Mouse (Mus musculus): ENCODE results near the gene Vmac. TPM values are rescaled to one million over a fixed set of nuclear protein-coding genes. Genes with fewer than 3 reads are reported as not detected.

Vmac gene
- polyA plus RNA-seq, 1 experiment, result 6.5 TPM

DNA sequence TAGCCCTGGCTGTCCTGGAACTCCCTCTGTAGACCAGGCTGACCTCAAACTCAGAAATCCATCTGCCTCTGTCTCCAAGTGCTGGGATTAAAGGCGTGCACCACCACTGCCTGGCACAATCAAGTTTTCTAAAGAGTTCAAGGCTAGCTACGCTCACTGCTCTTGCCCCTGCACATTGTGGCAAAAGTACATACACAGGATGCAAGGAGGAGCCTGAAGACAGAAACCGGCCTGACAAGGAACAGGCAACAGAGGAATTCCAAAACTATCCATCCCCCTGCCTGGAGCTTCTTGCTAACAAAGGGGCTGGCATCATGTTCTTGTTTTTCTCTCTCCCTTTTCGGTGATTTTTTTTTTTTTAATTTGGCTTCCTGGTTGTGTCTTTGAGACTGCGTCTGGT lies 26.4 kb upstream of the Vmac start:
- no peak overlapping the region for H3K4me2 ChIP-seq (ENCODE audit: low read depth)
- H3K79me2 ChIP-seq (ENCODE audit: control insufficient read depth, insufficient read depth), result no peaks in the 10 kb centered on the region
- TF ChIP-seq CEBPB (IDR thresholded peaks at IDR 0.05; ENCODE audit: insufficient read depth, poor library complexity, severe bottlenecking), result no peak
- no peak for TF ChIP-seq MYOG (IDR thresholded peaks at IDR 0.05; ENCODE audit: control insufficient read depth in 1 of 3, insufficient read depth in 1 of 3, insufficient read length in 2 of 3, low read depth in 2 of 3)
- TF ChIP-seq REST (IDR thresholded peaks at IDR 0.05; ENCODE audit: insufficient read depth, insufficient read length), result no peak
- TF ChIP-seq TCF12 (IDR thresholded peaks at IDR 0.05; ENCODE audit: insufficient read depth, poor library complexity, severe bottlenecking), result no peak
- no peak for TF ChIP-seq E2F4 (IDR thresholded peaks at IDR 0.05; ENCODE audit: insufficient read depth)
- H3ac ChIP-seq (ENCODE audit: control insufficient read depth, insufficient read length), result no peak overlapping the region
- H3K27me3 ChIP-seq (ENCODE audit: control insufficient read depth, insufficient read depth, insufficient read length), result peaks cover 44% of the 10 kb centered on the region
- no peak overlapping the region for H3K4me3 ChIP-seq
- no peaks in the 10 kb centered on the region for H3K36me3 ChIP-seq (ENCODE audit: control insufficient read depth, insufficient read depth)

DNA sequence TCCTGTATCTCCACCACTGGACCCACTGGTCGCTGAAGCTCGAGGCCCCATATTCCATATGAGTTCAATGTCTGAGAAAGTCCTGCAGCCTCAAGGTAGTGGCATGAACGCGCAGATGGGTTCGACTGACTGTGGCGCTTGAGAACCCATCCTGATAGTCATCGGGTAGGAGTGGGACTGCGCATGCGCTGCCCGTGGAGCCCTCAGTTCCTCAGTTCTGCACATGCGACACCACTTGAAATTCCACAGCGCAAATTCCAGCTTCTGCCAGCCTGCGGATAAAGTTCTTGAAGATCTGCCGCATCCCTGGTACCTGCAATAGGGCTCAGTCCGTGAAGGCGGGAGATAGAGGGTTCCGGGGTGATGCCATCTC lies 23.0 kb upstream of the Vmac start:
- Histone ChIP-seq H3K79me2 (ENCODE audit: control insufficient read depth, insufficient read depth) (no peaks in the 10 kb centered on the region), H3ac (ENCODE audit: control insufficient read depth, insufficient read length) (no peak overlapping the region), H3K4me2 (ENCODE audit: low read depth) (no peak overlapping the region), H3K4me3 (no peak overlapping the region), H3K36me3 (ENCODE audit: control insufficient read depth, insufficient read depth) (no peaks in the 10 kb centered on the region), H3K27me3 (ENCODE audit: control insufficient read depth, insufficient read depth, insufficient read length) (peaks cover 63% of the 10 kb centered on the region)
- TF ChIP-seq SRF (IDR thresholded peaks at IDR 0.05; ENCODE audit: control insufficient read depth, insufficient read length, low read depth), result no peak
- no peak for TF ChIP-seq TCF3 (IDR thresholded peaks at IDR 0.05; ENCODE audit: insufficient read length, low read depth)
- TF ChIP-seq MAX (IDR thresholded peaks at IDR 0.05; ENCODE audit: low read depth), result no peak
- no peak for TF ChIP-seq CEBPB (IDR thresholded peaks at IDR 0.05; ENCODE audit: insufficient read depth, poor library complexity, severe bottlenecking)

DNA sequence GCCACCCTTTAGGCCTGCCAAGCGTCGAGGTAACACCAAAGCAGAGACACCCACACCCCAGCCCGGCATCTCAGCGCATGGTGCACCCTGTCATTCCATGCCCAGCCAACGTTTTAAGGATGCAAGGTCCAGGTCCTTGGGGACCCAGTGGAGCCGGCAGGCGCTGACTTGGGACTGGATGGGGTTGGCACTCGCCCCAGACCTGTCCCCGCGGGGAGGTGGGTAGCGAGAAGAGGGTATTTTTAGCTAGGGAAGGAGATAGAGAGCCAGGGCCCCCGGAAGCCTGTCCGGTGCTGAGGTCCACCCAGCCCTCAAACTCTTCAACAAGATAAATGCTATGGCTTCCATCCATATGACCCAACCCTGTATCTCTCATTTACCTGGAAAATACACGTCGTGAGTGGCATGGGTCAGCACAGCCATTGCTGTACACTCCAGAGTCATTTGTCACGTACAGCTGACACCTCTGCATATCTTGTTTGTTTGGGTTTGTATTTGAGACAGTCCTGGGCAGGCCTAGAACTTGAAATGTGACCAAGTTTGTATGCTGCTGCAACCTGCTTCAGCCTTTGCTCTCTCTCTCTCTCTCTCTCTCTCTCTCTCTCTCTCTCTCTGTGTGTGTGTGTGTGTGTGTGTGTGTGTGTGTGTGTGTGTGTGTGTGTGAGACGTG lies 22.4 kb upstream of the Vmac start:
- H3K36me3 ChIP-seq (ENCODE audit: control insufficient read depth, insufficient read depth), result no peaks in the 10 kb centered on the region
- H3K4me2 ChIP-seq (ENCODE audit: low read depth), result no peak overlapping the region
- peaks cover 63% of the 10 kb centered on the region for H3K27me3 ChIP-seq (ENCODE audit: control insufficient read depth, insufficient read depth, insufficient read length)
- no peaks in the 10 kb centered on the region for H3K79me2 ChIP-seq (ENCODE audit: control insufficient read depth, insufficient read depth)
- no peak for TF ChIP-seq TCF12 (IDR thresholded peaks at IDR 0.05; ENCODE audit: insufficient read depth, poor library complexity, severe bottlenecking)
- no peak for TF ChIP-seq REST (IDR thresholded peaks at IDR 0.05; ENCODE audit: insufficient read depth, insufficient read length)
- H3K4me3 ChIP-seq, result no peak overlapping the region
- H3ac ChIP-seq (ENCODE audit: control insufficient read depth, insufficient read length), result no peak overlapping the region

DNA sequence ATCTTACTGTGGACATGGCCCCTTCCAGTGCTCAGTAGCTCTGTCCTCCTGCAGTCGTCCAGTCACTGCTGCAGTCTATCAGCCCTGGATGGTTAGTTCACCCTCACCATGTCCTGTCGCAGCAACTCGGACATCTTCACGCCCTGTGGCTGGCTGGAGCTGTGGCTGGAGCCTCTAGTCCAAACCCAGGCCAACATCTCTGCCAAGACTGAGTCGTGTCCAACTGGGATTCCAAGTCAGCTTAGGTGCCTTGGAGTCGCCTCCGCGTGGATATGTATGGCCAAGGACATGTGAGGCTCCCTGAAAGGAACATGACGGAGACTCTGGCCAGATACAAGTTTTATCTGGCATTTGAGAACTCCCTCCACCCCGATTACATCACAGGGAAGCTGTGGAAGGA lies 20.4 kb upstream of the Vmac start:
- no peak overlapping the region for H3K4me2 ChIP-seq (ENCODE audit: low read depth)
- no peak overlapping the region for H3K4me3 ChIP-seq
- peaks cover 72% of the 10 kb centered on the region for H3K27me3 ChIP-seq (ENCODE audit: control insufficient read depth, insufficient read depth, insufficient read length)
- no peaks in the 10 kb centered on the region for H3K36me3 ChIP-seq (ENCODE audit: control insufficient read depth, insufficient read depth)
- H3K79me2 ChIP-seq (ENCODE audit: control insufficient read depth, insufficient read depth), result no peaks in the 10 kb centered on the region
- no peak overlapping the region for H3ac ChIP-seq (ENCODE audit: control insufficient read depth, insufficient read length)
- TF ChIP-seq TCF12 (IDR thresholded peaks at IDR 0.05; ENCODE audit: insufficient read depth, poor library complexity, severe bottlenecking) (no peak), E2F4 (IDR thresholded peaks at IDR 0.05; ENCODE audit: insufficient read depth) (no peak), REST (IDR thresholded peaks at IDR 0.05; ENCODE audit: insufficient read depth, insufficient read length) (no peak), MAX (IDR thresholded peaks at IDR 0.05; ENCODE audit: low read depth) (no peak), TCF3 (IDR thresholded peaks at IDR 0.05; ENCODE audit: insufficient read length, low read depth) (no peak), MYOG (IDR thresholded peaks at IDR 0.05; ENCODE audit: control insufficient read depth in 1 of 3, insufficient read depth in 1 of 3, insufficient read length in 2 of 3, low read depth in 2 of 3) (no peak), USF1 (IDR thresholded peaks at IDR 0.05; ENCODE audit: low read depth) (no peak), POLR2AphosphoS2 (IDR thresholded peaks at IDR 0.05; ENCODE audit: insufficient read length, low read depth) (no peak), CEBPB (IDR thresholded peaks at IDR 0.05; ENCODE audit: insufficient read depth, poor library complexity, severe bottlenecking) (no peak), POLR2A (IDR thresholded peaks at IDR 0.05; ENCODE audit: insufficient read length, low read depth) (no peak), SRF (IDR thresholded peaks at IDR 0.05; ENCODE audit: control insufficient read depth, insufficient read length, low read depth) (no peak), MYOD1 (IDR thresholded peaks at IDR 0.05; ENCODE audit: control insufficient read depth in 1 of 3, insufficient read length in 2 of 3, low read depth in 2 of 3) (no peak)

DNA sequence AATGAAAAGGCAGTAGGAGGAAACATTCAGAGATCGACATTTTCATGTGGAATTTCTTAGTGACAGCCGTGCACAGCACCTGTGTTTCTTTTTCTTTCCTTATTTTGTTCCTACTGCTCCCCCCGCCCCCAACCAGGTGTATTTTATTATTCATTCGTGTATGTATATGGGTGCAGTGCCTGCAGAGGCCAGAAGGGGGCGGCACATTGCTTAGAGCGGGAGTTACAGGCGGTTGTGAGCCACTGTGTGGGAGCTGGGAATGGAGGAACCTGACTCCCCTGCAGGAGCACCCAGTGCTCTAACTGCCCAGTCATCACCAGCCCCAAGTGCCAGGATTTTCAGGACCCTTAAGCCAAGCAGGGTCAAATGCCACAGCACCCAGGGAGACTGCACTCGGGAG lies 18.7 kb upstream of the Vmac start:
- Histone ChIP-seq H3K4me3 (no peak overlapping the region), H3K36me3 (ENCODE audit: control insufficient read depth, insufficient read depth) (no peaks in the 10 kb centered on the region), H3ac (ENCODE audit: control insufficient read depth, insufficient read length) (no peak overlapping the region), H3K4me2 (ENCODE audit: low read depth) (no peak overlapping the region), H3K27me3 (ENCODE audit: control insufficient read depth, insufficient read depth, insufficient read length) (peaks cover 76% of the 10 kb centered on the region), H3K79me2 (ENCODE audit: control insufficient read depth, insufficient read depth) (no peaks in the 10 kb centered on the region)
- TF ChIP-seq TCF12 (IDR thresholded peaks at IDR 0.05; ENCODE audit: insufficient read depth, poor library complexity, severe bottlenecking), result no peak
- no peak for TF ChIP-seq MAX (IDR thresholded peaks at IDR 0.05; ENCODE audit: low read depth)
- no peak for TF ChIP-seq E2F4 (IDR thresholded peaks at IDR 0.05; ENCODE audit: insufficient read depth)
- no peak for TF ChIP-seq USF1 (IDR thresholded peaks at IDR 0.05; ENCODE audit: low read depth)

DNA sequence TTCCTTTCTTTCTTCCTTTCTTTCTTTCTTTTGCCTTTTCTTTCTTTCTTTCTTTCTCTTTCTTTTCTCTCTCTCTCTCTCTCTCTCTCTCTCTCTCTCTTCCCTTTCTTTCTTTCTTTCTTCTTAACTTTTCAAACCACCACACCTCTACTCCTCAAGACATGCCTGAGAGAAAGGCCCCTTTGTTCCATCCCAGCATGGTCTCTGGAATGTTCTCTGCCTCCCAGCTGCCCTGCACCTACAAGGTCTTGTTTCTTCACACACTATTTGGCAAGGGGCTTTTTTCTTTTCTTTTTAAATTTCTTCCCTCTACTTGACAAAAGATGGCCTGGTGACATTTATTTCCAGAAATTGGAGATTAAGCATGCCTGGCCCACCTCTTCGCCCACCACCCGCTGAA lies 11.8 kb upstream of the Vmac start:
- TF ChIP-seq POLR2AphosphoS2 (IDR thresholded peaks at IDR 0.05; ENCODE audit: insufficient read length, low read depth) (no peak), REST (IDR thresholded peaks at IDR 0.05; ENCODE audit: insufficient read depth, insufficient read length) (no peak), USF1 (IDR thresholded peaks at IDR 0.05; ENCODE audit: low read depth) (no peak), SRF (IDR thresholded peaks at IDR 0.05; ENCODE audit: control insufficient read depth, insufficient read length, low read depth) (no peak), MAX (IDR thresholded peaks at IDR 0.05; ENCODE audit: low read depth) (no peak), TCF3 (IDR thresholded peaks at IDR 0.05; ENCODE audit: insufficient read length, low read depth) (no peak), TCF12 (IDR thresholded peaks at IDR 0.05; ENCODE audit: insufficient read depth, poor library complexity, severe bottlenecking) (no peak), POLR2A (IDR thresholded peaks at IDR 0.05; ENCODE audit: insufficient read length, low read depth) (no peak), MYOD1 (IDR thresholded peaks at IDR 0.05; ENCODE audit: control insufficient read depth in 1 of 3, insufficient read length in 2 of 3, low read depth in 2 of 3) (no peak), CEBPB (IDR thresholded peaks at IDR 0.05; ENCODE audit: insufficient read depth, poor library complexity, severe bottlenecking) (no peak), E2F4 (IDR thresholded peaks at IDR 0.05; ENCODE audit: insufficient read depth) (no peak)

More for the DNA sequence above, 11.8 kb upstream of the Vmac start:
- Histone ChIP-seq H3K27me3 (ENCODE audit: control insufficient read depth, insufficient read depth, insufficient read length) (peaks cover 47% of the 10 kb centered on the region), H3K79me2 (ENCODE audit: control insufficient read depth, insufficient read depth) (no peaks in the 10 kb centered on the region), H3K4me2 (ENCODE audit: low read depth) (no peak overlapping the region), H3ac (ENCODE audit: control insufficient read depth, insufficient read length) (no peak overlapping the region), H3K4me3 (no peak overlapping the region), H3K36me3 (ENCODE audit: control insufficient read depth, insufficient read depth) (no peaks in the 10 kb centered on the region)
